Mouse (Mus musculus): ENCODE results near the gene Pold1. TPM values are rescaled to one million over a fixed set of nuclear protein-coding genes. Genes with fewer than 3 reads are reported as not detected.

Pold1 gene
- polyA plus RNA-seq, 1 experiment from 2014 or later = 13.5 TPM

DNA sequence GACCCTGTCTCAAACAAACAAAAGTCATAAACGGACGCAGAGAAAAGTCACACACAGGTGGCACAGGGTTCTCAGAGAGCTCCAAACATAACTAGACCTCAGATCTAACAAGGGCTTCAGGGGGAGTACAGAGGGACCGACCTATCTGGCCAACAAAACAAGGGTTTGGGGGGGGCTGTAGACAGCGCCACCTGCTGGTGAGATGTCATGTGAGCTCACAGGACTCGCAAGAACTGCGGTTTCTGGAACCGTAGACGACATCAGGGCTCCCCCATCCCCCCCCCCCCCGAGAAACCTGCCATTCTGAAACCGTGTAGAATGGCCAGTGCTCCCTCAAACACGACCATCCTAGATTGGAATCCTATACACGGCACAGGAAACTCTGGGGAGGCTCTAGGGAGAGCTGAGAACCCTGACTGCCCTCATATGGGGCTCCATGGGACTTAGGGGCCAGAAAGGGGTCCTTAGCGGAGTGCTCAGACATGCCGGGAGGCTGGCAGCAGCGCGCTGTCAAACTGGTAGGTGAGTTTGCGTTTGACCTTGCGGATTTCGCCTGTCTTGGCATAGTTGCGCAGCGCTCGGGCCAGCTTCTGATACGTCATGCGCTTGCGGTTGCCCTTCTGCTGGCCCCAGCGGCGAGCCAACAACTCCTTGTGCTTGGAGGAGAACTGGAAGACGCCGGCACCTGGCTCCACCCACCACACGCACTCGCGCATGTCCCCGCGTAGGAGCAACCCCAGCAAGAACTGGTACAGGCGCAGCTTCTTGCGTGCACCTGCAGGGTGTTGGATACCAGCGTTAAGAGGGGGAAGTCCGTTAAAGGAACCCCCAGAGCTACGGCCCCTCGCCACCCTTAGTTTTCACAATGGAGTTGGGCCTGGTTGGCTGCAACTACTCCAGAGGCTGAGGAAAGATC is 20.9 kb downstream of the Pold1 start:
- 5% methylated on average over 40 of the region's 40 CpGs for WGBS

GRCm38 (mm10) chr7:44526414-44527154 is 22.1 kb downstream of the Pold1 start:
- TF ChIP-seq EP300 (IDR thresholded peaks at IDR 0.05) = no peak
- TF ChIP-seq CTCF (IDR thresholded peaks at IDR 0.05) = no peak
- ATAC-seq = no peak

More for the DNA sequence above, 20.9 kb downstream of the Pold1 start:
- Histone ChIP-seq H3K27ac (ENCODE audit: low read length) (peak overlapping the region; percentile 81), H3K9ac (replicated peaks; ENCODE audit: low read depth) (0 out of 2 replicates have a peak overlapping the region, but pooled peaks have one; percentile 26), H3K4me2 (replicated peaks; ENCODE audit: low read depth, low read length) (peak overlapping the region; percentile 66), H3K4me3 (ENCODE audit: low read depth, low read length) (peak overlapping the region; percentile 31), H3K4me1 (ENCODE audit: insufficient read depth, low read depth, low read length) (no peaks in the 10 kb centered on the region), H3K27me3 (replicated peaks; ENCODE audit: insufficient read depth, low read length) (0 out of 2 replicates have a peak, but pooled peaks cover 4% of the 10 kb centered on the region), H3K36me3 (ENCODE audit: insufficient read depth, low read length) (no peaks in the 10 kb centered on the region), H3K9me3 (ENCODE audit: low read length) (no peaks in the 10 kb centered on the region)
- ATAC-seq (peak; percentile 79), DNase-seq (ENCODE audit: low spot score) (peak; percentile 90)
- TF ChIP-seq CTCF (IDR thresholded peaks at IDR 0.05) = peak; percentile 86
- TF ChIP-seq EP300 (IDR thresholded peaks at IDR 0.05) = no peak

GRCm38 (mm10) chr7:44525126-44525832 is 23.4 kb downstream of the Pold1 start:
- TF ChIP-seq EP300 (IDR thresholded peaks at IDR 0.05) (no peak), CTCF (IDR thresholded peaks at IDR 0.05) (no peak)
- DNase-seq (ENCODE audit: low spot score) (peak; percentile 93), ATAC-seq (peak; percentile 79)
- Histone ChIP-seq H3K4me3 (ENCODE audit: low read depth, low read length) (peak overlapping the region; percentile 16), H3K27ac (ENCODE audit: low read length) (peak overlapping the region; percentile 77), H3K36me3 (ENCODE audit: insufficient read depth, low read length) (no peaks in the 10 kb centered on the region), H3K4me1 (ENCODE audit: insufficient read depth, low read depth, low read length) (0 out of 2 replicates have a peak, but pooled peaks cover 3% of the 10 kb centered on the region), H3K9ac (replicated peaks; ENCODE audit: low read depth) (peak overlapping the region; percentile 34; the same call in 1 of the 2 replicates), H3K4me2 (replicated peaks; ENCODE audit: low read depth, low read length) (peak overlapping the region; percentile 51), H3K27me3 (replicated peaks; ENCODE audit: insufficient read depth, low read length) (0 out of 2 replicates have a peak, but pooled peaks cover 12% of the 10 kb centered on the region), H3K9me3 (ENCODE audit: low read length) (no peaks in the 10 kb centered on the region)
- WGBS = 7% methylated on average over 19 of the region's 22 CpGs

More at GRCm38 (mm10) chr7:44526414-44527154, 22.1 kb downstream of the Pold1 start:
- 78% methylated on average over 14 of the region's 14 CpGs for WGBS
- Histone ChIP-seq H3K27me3 (replicated peaks; ENCODE audit: insufficient read depth, low read length) (0 out of 2 replicates have a peak, but pooled peaks cover 10% of the 10 kb centered on the region), H3K4me2 (replicated peaks; ENCODE audit: low read depth, low read length) (no peak overlapping the region), H3K9me3 (ENCODE audit: low read length) (no peaks in the 10 kb centered on the region), H3K36me3 (ENCODE audit: insufficient read depth, low read length) (no peaks in the 10 kb centered on the region), H3K27ac (ENCODE audit: low read length) (no peak overlapping the region), H3K4me1 (ENCODE audit: insufficient read depth, low read depth, low read length) (0 out of 2 replicates have a peak, but pooled peaks cover under 1% of the 10 kb centered on the region), H3K9ac (replicated peaks; ENCODE audit: low read depth) (no peak overlapping the region), H3K4me3 (ENCODE audit: low read depth, low read length) (no peak overlapping the region)
- DNase-seq (ENCODE audit: low spot score) = no peak

DNA sequence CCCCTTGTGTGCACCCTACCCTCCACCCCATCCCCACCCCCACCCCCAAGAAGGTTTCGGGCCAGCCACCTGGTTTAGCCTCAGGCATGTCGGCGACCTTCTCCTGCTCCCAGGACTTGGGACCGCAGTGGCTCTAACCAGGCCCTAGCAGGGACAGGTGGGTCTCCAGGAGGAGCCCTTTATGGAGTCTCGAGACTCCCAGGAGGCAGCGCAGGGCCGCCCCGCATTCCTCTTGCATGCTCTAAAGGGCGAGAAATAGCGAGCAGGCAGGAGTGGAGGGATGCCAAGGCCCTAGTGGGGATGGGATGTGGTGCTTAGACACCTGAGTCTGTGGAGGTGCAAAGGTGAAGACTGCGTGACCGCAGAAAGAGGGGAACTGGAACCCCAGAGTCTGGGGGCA is 24.1 kb downstream of the Pold1 start, which contains the start of gene Mybpc2:
Gene Mybpc2 (minus strand): TSS at position 155 of the 400 bp plus-strand sequence.
- peak within 1 kb of the TSS; percentile 34; the same call in 1 of the 2 replicates for H3K9ac ChIP-seq (replicated peaks; ENCODE audit: low read depth)
- H3K4me3 ChIP-seq (ENCODE audit: low read depth, low read length) = peak within 1 kb of the TSS; percentile 16
- peak within 1 kb of the TSS; percentile 51 for H3K4me2 ChIP-seq (replicated peaks; ENCODE audit: low read depth, low read length)
- DNase-seq (ENCODE audit: low spot score) (peak; percentile 56), ATAC-seq (no peak)
- 0 out of 2 replicates have a peak, but pooled peaks cover 3% of the 10 kb centered on the region for H3K4me1 ChIP-seq (ENCODE audit: insufficient read depth, low read depth, low read length)
- 0 out of 2 replicates have a peak, but pooled peaks cover 12% of the 10 kb centered on the region for H3K27me3 ChIP-seq (replicated peaks; ENCODE audit: insufficient read depth, low read length)
- TF ChIP-seq EP300 (IDR thresholded peaks at IDR 0.05) (no peak), CTCF (IDR thresholded peaks at IDR 0.05) (no peak)
- no peaks in the 10 kb centered on the region for H3K36me3 ChIP-seq (ENCODE audit: insufficient read depth, low read length)
- H3K27ac ChIP-seq (ENCODE audit: low read length) = peak within 1 kb of the TSS; percentile 77
- WGBS = 29% methylated on average over 12 of the region's 12 CpGs
- H3K9me3 ChIP-seq (ENCODE audit: low read length) = no peaks in the 10 kb centered on the region

DNA sequence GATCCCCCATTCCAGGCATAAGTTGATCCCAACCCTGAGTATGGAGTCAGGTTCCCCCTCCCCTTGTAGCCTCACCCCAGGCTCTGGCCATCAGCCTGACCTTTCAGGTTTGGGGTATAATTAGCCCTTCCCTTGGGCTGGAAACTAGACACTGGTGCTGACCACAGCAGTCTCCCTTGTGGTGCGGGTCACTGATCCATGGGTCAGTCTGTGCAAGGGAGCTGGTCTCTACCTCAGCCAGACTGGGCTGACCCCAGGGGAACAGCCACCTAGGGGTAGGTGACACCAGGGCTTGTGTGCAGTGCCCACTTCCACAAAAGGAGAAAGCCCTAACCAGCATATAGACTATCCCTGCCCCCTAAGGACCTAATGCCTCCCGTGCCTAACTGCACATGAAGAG is 25.6 kb downstream of the Pold1 start:
- no peaks in the 10 kb centered on the region for H3K9me3 ChIP-seq (ENCODE audit: low read length)
- TF ChIP-seq CTCF (IDR thresholded peaks at IDR 0.05) (no peak), EP300 (IDR thresholded peaks at IDR 0.05) (no peak)
- WGBS = 68% methylated on average over 2 of the region's 2 CpGs
- DNase-seq (ENCODE audit: low spot score) (no peak), ATAC-seq (no peak)
- H3K9ac ChIP-seq (replicated peaks; ENCODE audit: low read depth) = no peak overlapping the region
- no peak overlapping the region for H3K4me3 ChIP-seq (ENCODE audit: low read depth, low read length)
- H3K36me3 ChIP-seq (ENCODE audit: insufficient read depth, low read length) = no peaks in the 10 kb centered on the region
- 0 out of 2 replicates have a peak, but pooled peaks cover 3% of the 10 kb centered on the region for H3K4me1 ChIP-seq (ENCODE audit: insufficient read depth, low read depth, low read length)
- 0 out of 2 replicates have a peak, but pooled peaks cover 12% of the 10 kb centered on the region for H3K27me3 ChIP-seq (replicated peaks; ENCODE audit: insufficient read depth, low read length)
- H3K27ac ChIP-seq (ENCODE audit: low read length) = no peak overlapping the region
- H3K4me2 ChIP-seq (replicated peaks; ENCODE audit: low read depth, low read length) = no peak overlapping the region

Data from lung, postnatal 0 days (tissue).